Mouse (Mus musculus) heart, embryonic 12.5 days (tissue): ENCODE data around the gene Cd163l1. TPM values are rescaled to one million over a fixed set of nuclear protein-coding genes. Genes with fewer than 3 reads are reported as not detected.

Experiments
- ATAC-seq: fragments of 200-750 bp; cut with Nextera tagmentation; 2 replicates; pipeline ENCODE4 v1.8.0; 2017; ENCODE audit warnings: moderate TSS enrichment, moderate library complexity; ENCODE audit not compliant: insufficient number of reproducible peaks, low FRiP score
- H3K27ac ChIP-seq: fragments of 300-500 bp; sonication (generic); 2 replicates; pipeline ENCODE4 v1.5.1; 2016; ENCODE audit warnings: mild to moderate bottlenecking, moderate library complexity; ENCODE audit not compliant: poor library complexity, severe bottlenecking
- H3K27me3 ChIP-seq: fragments of 300-500 bp; sonication (generic); replicated peaks from 2 replicates; pipeline ENCODE4 v1.6.1; 2016; ENCODE audit warnings: mild to moderate bottlenecking, moderate library complexity
- H3K36me3 ChIP-seq: fragments of 300-500 bp; sonication (generic); 2 replicates; pipeline ENCODE4 v1.6.1; 2016; ENCODE audit warnings: mild to moderate bottlenecking, moderate library complexity
- H3K4me1 ChIP-seq: fragments of 300-500 bp; sonication (generic); replicated peaks from 2 replicates; pipeline ENCODE4 v1.6.1; 2016; ENCODE audit warnings: mild to moderate bottlenecking
- H3K4me2 ChIP-seq: fragments of 300-500 bp; sonication (generic); 2 replicates; pipeline ENCODE4 v1.6.1; 2016; ENCODE audit warnings: mild to moderate bottlenecking, moderate library complexity
- H3K4me3 ChIP-seq: fragments of 300-500 bp; sonication (generic); 2 replicates; pipeline ENCODE4 v1.5.1; 2016; ENCODE audit warnings: mild to moderate bottlenecking
- H3K9ac ChIP-seq: fragments of 300-500 bp; sonication (generic); 2 replicates; pipeline ENCODE4 v1.6.1; 2016; ENCODE audit warnings: mild to moderate bottlenecking, moderate library complexity
- H3K9me3 ChIP-seq: fragments of 300-500 bp; sonication (generic); replicated peaks from 2 replicates; pipeline ENCODE4 v1.6.1; 2016; ENCODE audit warnings: mild to moderate bottlenecking, moderate library complexity
- WGBS: fragments of 180-500 bp; shearing (Covaris S2); methylation state at CpG from one replicate; pipeline ENCODE4 v1.1.7; 2016; 5-methylcytosine and 5-hydroxymethylcytosine counted together
- polyA plus RNA-seq: library from polyadenylated mRNA; unstranded; fragments of >200 nt; fragmentation: Nextera tagmentation; extraction: Ambion mirVana; gene quantifications from 2 replicates; pipeline ENCODE4 v1.2.1, GENCODE M21; 2016

Gene Cd163l1
- polyA plus RNA-seq, 1 experiment from 2014 or later = not detected

- Histone ChIP-seq H3K27me3 (no peaks in the 10 kb centered on the region; the same call in 1 of the 2 replicates), H3K27ac (no peak overlapping the region), H3K36me3 (no peaks in the 10 kb centered on the region), H3K4me3 (no peak overlapping the region), H3K9me3 (no peaks in the 10 kb centered on the region), H3K4me2 (no peak overlapping the region), H3K9ac (no peak overlapping the region), H3K4me1 (no peaks in the 10 kb centered on the region)
- WGBS = 85% methylated on average over 1 of the region's 1 CpGs
- no peak for ATAC-seq
Observed at GRCm38 (mm10) chr7:140190435-140190834, 27.6 kb upstream of the Cd163l1 start.

GRCm38 (mm10) chr7:140192445-140192844 is 25.6 kb upstream of the Cd163l1 start:
- Histone ChIP-seq H3K27me3 (no peaks in the 10 kb centered on the region), H3K9me3 (no peaks in the 10 kb centered on the region), H3K27ac (no peak overlapping the region), H3K4me2 (no peak overlapping the region), H3K9ac (no peak overlapping the region), H3K4me3 (no peak overlapping the region), H3K36me3 (no peaks in the 10 kb centered on the region), H3K4me1 (no peaks in the 10 kb centered on the region)
- 54% methylated on average over 2 of the region's 2 CpGs for WGBS
- no peak for ATAC-seq

- Histone ChIP-seq H3K36me3 (no peaks in the 10 kb centered on the region), H3K9ac (no peak overlapping the region), H3K9me3 (no peaks in the 10 kb centered on the region), H3K27me3 (no peaks in the 10 kb centered on the region), H3K4me2 (no peak overlapping the region), H3K4me3 (no peak overlapping the region), H3K27ac (no peak overlapping the region), H3K4me1 (no peaks in the 10 kb centered on the region)
- ATAC-seq = no peak
- 64% methylated on average over 2 of the region's 2 CpGs for whole genome bisulfite sequencing
Observed at GRCm38 (mm10) chr7:140192851-140193250, 25.2 kb upstream of the Cd163l1 start.

GRCm38 (mm10) chr7:140194031-140194430 is 24.0 kb upstream of the Cd163l1 start:
- ATAC-seq = no peak
- 79% methylated on average over 4 of the region's 4 CpGs for WGBS

DNA sequence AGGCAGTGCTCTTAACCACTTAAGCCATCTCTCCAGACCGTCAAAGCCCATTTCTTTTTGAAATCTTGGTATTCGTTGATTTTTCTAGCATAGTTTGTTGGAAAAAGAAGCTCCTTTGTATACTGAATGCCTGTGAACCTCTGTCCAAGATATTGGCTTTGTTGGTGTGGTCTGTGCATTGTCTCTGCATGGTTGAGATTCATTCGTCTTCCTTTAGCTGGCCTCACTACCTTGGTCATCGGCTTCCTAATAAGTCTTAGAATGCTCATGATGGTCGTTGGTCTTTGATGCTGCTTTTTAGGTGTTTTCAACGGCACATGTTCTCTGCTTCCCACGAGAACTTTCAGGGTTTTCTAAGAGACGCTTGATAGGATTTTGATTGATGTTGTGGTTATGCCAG is 22.1 kb upstream of the Cd163l1 start:
- H3K27ac ChIP-seq = no peak overlapping the region
- no peaks in the 10 kb centered on the region for H3K9me3 ChIP-seq
- no peak overlapping the region for H3K9ac ChIP-seq
- WGBS = 76% methylated on average over 8 of the region's 8 CpGs
- no peaks in the 10 kb centered on the region for H3K27me3 ChIP-seq
- no peaks in the 10 kb centered on the region for H3K36me3 ChIP-seq
- no peak for ATAC-seq
- no peak overlapping the region for H3K4me3 ChIP-seq
- no peak overlapping the region for H3K4me2 ChIP-seq
- no peaks in the 10 kb centered on the region for H3K4me1 ChIP-seq

More at GRCm38 (mm10) chr7:140194031-140194430, 24.0 kb upstream of the Cd163l1 start:
- Histone ChIP-seq H3K27ac (no peak overlapping the region), H3K9ac (no peak overlapping the region), H3K9me3 (no peaks in the 10 kb centered on the region), H3K27me3 (no peaks in the 10 kb centered on the region), H3K4me3 (no peak overlapping the region), H3K4me2 (no peak overlapping the region), H3K36me3 (no peaks in the 10 kb centered on the region), H3K4me1 (no peaks in the 10 kb centered on the region)

- no peaks in the 10 kb centered on the region for H3K9me3 ChIP-seq
- no peaks in the 10 kb centered on the region for H3K36me3 ChIP-seq
Observed at GRCm38 (mm10) chr7:140201090-140201489, 17.0 kb upstream of the Cd163l1 start.

GRCm38 (mm10) chr7:140205864-140206263 is 12.2 kb upstream of the Cd163l1 start, which contains the start of gene Olfr524:
TSS of gene Olfr524 (minus strand) at chr7:140205964.
- no peaks in the 10 kb centered on the region for H3K4me1 ChIP-seq
- H3K4me2 ChIP-seq = no peak within 1 kb of the TSS
- no peak for ATAC-seq
- H3K27me3 ChIP-seq = no peaks in the 10 kb centered on the region; the same call in 1 of the 2 replicates
- H3K9me3 ChIP-seq = no peaks in the 10 kb centered on the region
- no peaks in the 10 kb centered on the region for H3K36me3 ChIP-seq
- H3K9ac ChIP-seq = no peak within 1 kb of the TSS
- no peak within 1 kb of the TSS for H3K27ac ChIP-seq
- no peak within 1 kb of the TSS for H3K4me3 ChIP-seq

More at GRCm38 (mm10) chr7:140201090-140201489, 17.0 kb upstream of the Cd163l1 start:
- Histone ChIP-seq H3K27me3 (no peaks in the 10 kb centered on the region), H3K4me2 (no peak overlapping the region), H3K27ac (no peak overlapping the region), H3K4me3 (no peak overlapping the region), H3K4me1 (no peaks in the 10 kb centered on the region), H3K9ac (no peak overlapping the region)
- WGBS = 64% methylated on average over 4 of the region's 4 CpGs
- ATAC-seq = no peak

DNA sequence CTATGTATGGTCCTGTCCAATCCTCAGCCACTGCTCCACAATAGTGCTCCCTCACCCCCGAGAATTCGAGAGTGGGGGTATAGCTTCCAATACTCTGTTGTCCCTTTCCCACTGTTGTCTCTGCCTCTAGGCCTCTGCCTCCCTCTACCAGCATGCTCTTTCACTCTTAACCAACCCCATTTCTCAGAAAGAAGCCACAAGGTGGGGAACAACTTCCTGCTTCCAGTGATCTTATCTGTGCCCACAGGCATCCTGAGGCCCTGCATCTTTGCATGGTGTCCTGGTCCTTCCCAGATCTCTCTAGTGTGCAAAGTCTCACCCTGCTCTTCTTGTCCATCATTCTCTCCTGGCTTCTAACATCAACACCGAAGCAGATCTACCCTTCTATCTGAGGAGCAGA is 11.2 kb upstream of the Cd163l1 start:
- Histone ChIP-seq H3K27me3 (peaks cover 1% of the 10 kb centered on the region; the same call in 1 of the 2 replicates), H3K27ac (no peak overlapping the region), H3K9me3 (no peaks in the 10 kb centered on the region), H3K4me2 (no peak overlapping the region), H3K4me1 (no peaks in the 10 kb centered on the region), H3K36me3 (no peaks in the 10 kb centered on the region), H3K4me3 (no peak overlapping the region), H3K9ac (no peak overlapping the region)
- no peak for ATAC-seq
- 77% methylated on average over 3 of the region's 3 CpGs for WGBS

DNA sequence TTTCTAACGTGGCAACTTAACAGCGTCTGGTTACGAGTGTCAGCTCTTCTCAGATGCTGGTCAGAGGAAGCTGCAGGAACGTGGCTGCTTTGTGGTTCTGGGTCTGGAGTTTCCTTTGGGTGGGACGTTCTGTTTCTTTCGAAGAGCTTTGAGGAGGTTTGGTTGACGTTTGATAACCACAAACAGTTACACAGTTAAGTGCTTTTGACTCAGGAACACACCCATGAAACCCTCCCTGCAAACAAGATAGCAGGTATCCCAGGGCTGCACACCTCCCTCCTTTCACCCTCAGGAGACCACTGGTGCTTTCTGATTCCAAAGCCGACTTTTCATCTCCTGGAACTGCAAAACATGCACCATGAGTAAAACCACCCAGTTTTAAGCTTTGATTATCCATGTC is 9.9 kb upstream of the Cd163l1 start:
- Histone ChIP-seq H3K36me3 (no peaks in the 10 kb centered on the region), H3K4me1 (no peaks in the 10 kb centered on the region), H3K4me2 (no peak overlapping the region), H3K9me3 (no peaks in the 10 kb centered on the region), H3K9ac (no peak overlapping the region), H3K27ac (no peak overlapping the region), H3K27me3 (peaks cover 3% of the 10 kb centered on the region; the same call in 1 of the 2 replicates), H3K4me3 (no peak overlapping the region)
- ATAC-seq = no peak
- WGBS = 62% methylated on average over 8 of the region's 8 CpGs

- Histone ChIP-seq H3K9ac (no peak overlapping the region), H3K4me3 (no peak overlapping the region), H3K9me3 (no peaks in the 10 kb centered on the region), H3K4me2 (no peak overlapping the region), H3K36me3 (no peaks in the 10 kb centered on the region), H3K4me1 (no peaks in the 10 kb centered on the region), H3K27ac (no peak overlapping the region), H3K27me3 (peaks cover 3% of the 10 kb centered on the region; the same call in 1 of the 2 replicates)
- no peak for ATAC-seq
- 67% methylated on average over 3 of the region's 3 CpGs for WGBS
Observed at GRCm38 (mm10) chr7:140208677-140209076, 9.4 kb upstream of the Cd163l1 start.

DNA sequence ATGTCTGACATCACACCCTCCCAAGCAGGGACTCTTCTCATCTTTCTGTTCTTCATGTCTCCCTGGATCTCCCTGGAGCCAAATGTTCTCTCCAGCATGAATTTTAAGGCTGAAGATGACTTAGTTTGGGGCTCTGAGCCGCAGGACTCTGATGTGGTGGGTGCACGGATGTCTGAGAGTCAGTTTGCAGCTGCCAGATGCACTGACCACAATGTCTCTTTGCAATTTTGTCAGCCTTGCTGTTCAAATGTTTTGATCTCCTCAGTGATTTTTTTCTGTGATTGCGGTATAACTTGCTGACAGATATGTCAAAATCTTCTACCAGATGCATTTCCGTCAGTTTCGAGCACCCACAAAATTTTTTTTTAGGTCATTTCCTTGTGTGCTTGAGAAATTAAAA is 4.2 kb upstream of the Cd163l1 start:
- no peaks in the 10 kb centered on the region for H3K4me1 ChIP-seq
- H3K27ac ChIP-seq = no peak overlapping the region
- no peak overlapping the region for H3K9ac ChIP-seq
- H3K4me2 ChIP-seq = no peak overlapping the region
- no peak for ATAC-seq
- WGBS = 82% methylated on average over 5 of the region's 5 CpGs
- no peak overlapping the region for H3K4me3 ChIP-seq
- no peaks in the 10 kb centered on the region for H3K9me3 ChIP-seq
- H3K36me3 ChIP-seq = no peaks in the 10 kb centered on the region
- H3K27me3 ChIP-seq = peaks cover 3% of the 10 kb centered on the region; the same call in 1 of the 2 replicates

DNA sequence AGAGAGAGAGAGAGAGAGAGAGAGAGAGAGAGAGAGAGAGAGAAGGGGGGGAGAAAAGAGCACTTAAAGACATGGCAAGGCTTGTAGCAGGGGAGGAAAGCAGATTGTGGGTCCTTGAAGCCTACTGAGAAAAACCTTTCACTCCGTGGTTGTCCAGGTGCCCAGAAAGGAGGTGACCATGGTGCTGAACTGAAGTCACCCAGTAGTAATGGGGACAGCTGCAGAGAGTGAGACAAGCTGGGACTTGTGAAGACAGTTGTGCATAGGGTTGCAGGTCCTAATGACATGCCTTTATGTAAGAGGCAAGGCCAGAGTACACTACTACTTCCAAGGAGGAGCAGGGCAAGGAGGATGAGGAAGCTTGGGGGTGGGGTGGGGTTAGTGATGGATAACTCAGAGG is 1.2 kb downstream of the Cd163l1 start:
- H3K9ac ChIP-seq = no peak overlapping the region

More for the DNA sequence above, 1.2 kb downstream of the Cd163l1 start:
- H3K4me3 ChIP-seq = no peak overlapping the region
- WGBS = 13% methylated on average over 1 of the region's 1 CpGs
- H3K27me3 ChIP-seq = no peaks in the 10 kb centered on the region
- no peaks in the 10 kb centered on the region for H3K4me1 ChIP-seq
- H3K36me3 ChIP-seq = no peaks in the 10 kb centered on the region
- no peak overlapping the region for H3K27ac ChIP-seq
- H3K9me3 ChIP-seq = 0 out of 2 replicates have a peak, but pooled peaks cover 3% of the 10 kb centered on the region
- no peak for ATAC-seq
- H3K4me2 ChIP-seq = no peak overlapping the region
